Mouse (Mus musculus): ENCODE measurements around the gene Nrarp. TPM values are rescaled to one million over a fixed set of nuclear protein-coding genes. Genes with fewer than 3 reads are reported as not detected.

The Nrarp gene
- total RNA-seq, 2 experiments from 2014 or later, result 2.3 to 3.5 TPM

DNA sequence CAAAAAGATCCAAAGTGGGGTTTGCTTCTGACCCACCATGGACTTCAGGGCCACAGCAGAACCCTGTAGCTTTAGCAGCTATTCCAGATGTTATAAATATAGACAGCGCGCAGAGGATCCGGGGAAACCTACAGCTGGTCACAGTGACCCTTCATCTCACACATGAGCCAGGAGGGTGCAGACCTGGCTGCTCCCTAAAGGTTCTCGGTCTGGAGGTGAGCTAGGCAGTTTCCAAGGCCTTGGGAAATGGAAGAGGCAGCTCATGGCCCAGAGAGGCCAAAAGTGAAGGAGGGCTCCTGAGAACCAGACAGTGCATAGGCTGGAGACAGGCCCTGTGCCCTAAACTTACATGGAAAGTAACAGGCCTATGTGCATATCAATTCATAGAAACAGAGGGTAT, 6.7 kb upstream of the Nrarp start:
- DNase-seq (ENCODE audit: low spot score in 2 of 2), result no peak

DNA sequence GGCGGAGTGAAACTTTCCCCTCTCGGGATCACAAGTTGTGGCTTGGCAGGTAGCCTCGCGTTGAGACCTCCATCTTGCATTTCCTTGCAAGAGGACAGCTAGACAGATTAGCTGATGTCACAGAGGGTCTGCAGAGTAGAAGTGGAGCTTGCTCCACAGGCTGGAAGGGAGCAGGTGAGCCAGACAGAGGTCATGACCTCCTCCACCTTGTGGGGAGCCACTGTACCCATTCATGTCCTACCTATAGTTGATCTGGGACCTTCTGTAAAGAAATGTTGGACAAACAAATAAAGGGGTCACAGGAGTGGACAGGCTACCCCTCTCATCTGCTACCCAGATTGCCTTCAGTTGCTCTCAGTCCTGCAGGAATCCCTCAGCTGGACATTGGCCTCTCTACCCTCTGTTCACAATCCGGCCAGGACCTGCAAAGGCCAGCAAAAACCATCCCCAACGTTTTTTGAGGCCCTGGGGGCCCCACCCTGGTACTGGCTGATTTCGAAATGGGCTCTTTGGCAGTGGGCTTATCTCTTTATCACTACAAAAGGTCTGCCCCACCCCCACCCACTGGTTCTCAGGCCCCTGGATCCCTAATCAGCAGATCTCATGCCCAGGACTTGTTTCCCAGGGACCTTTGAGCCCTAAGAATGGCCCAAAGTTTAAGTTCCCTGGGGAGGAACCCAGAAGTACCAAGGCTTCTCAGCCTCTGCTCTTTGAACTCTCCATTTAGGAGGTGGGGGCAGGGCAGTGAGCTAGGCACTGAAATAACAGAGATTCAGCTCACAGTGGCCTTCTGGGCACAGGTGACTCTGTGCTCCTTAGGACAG, 5.5 kb upstream of the Nrarp start:
- no peak for DNase-seq (ENCODE audit: low spot score in 2 of 2)

DNA sequence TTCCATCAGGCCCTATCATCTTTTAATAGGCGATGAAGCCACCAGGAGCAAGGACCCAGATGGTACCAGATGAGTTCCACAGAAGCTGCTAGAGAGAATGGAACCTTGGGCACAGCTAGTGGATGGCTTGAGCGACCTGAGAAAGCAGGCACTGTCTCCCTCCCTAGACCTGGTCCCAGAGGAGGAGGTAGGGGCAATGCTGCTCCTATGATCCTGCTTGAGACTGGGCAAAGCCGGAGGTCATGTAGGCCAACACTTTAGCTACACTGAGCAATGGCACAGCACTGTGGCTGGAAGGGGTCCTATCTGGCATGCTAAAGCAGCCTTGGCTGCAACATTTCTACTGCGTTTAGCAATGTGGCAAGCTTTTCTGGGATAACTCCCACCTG, 4.9 kb upstream of the Nrarp start:
- no peak for DNase-seq (ENCODE audit: low spot score in 2 of 2)

DNA sequence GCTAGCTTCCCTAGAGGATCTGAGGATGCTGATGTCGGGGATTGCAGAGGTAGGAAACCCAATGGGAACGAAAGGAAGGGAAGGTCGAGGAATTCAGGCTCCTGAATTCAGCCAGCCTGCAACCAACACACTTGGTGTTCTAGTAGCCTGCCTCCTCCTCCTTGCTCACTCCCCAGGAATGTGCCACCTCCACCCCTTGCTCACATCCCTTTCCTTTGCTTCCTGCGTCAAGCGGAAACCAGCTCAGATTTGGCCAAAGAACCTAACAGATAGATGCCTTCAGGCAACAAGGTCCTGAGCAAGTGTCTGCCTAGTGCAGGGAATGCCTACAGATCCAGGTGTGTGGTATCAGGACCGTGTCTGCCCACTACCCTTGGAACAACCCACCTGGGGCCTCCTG, 4.0 kb upstream of the Nrarp start:
- DNase-seq (ENCODE audit: low spot score in 2 of 2), result no peak

DNA sequence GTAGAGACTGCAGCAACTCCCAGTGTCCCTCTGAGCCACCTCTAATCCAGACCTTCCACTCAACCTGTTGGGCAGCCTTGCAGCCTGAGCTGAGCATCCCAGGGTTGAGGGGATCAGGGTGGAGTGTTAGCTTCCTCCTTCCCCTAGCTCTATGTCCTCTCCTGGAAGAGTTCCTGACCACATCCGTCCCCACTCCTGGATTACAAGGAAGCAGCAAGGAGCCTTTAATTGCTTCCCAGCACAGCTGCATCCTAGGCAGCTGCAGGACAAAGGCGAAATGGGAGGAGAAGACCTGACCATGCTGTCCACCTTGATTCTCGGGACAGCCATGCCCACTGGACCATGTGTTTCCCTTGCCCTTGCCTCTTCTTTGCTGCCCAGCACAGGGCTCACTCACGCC, 3.5 kb upstream of the Nrarp start:
- DNase-seq (ENCODE audit: low spot score in 2 of 2), result no peak

DNA sequence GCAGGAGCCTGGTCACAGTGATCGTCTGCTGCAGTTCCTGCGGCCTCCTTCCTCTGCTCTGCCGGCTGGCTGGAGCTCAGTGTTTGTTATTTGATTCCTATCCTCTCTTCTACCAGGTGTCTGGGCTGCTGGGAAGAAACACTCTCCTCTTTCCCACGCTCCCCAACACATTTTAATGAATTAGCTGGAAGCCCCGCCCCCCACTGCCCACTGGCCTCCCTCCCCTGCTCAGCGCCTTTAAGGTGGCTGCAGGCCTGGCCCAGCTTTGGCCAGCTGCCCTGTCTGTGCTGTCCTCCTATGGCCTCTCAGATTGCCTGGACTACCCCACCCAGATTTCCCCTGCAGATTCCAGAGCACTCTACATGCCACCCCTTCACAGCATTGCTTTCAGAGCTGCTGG, 2.9 kb upstream of the Nrarp start:
- DNase-seq (ENCODE audit: low spot score in 2 of 2), result no peak

DNA sequence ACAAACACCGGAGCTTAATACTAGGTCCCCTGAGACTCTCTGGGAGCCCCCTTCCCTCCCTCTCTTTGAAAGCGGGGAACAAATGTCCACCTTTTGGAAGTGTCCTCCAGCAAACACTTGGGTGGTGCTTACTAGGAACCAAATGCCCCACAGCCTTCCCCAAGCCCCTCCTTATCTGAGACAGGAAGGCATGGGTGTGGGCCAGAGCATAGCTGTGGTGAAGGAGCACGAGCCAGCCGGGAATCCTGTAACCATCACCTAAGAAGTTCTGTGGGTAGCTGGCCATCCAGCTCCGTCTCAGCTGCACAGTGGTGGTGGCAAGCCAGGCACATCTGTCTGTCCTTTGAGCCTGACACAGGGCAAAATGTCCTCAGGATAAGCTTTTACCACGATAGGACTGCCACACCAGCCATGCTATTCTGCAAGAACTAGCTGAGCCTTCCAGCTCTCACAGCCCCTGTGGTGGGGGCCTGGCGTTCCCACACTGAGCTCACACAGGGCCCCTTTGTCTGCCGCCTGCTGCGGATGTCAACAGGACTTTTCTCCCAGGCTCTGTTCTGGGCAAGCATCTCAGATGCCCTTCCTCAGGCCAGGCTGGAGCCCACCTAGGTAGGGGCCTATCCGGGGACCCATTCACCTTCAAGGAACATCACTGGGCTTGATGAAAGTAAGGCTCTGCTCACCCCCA, 2.1 kb upstream of the Nrarp start:
- DNase-seq (ENCODE audit: low spot score in 2 of 2), result no peak

DNA sequence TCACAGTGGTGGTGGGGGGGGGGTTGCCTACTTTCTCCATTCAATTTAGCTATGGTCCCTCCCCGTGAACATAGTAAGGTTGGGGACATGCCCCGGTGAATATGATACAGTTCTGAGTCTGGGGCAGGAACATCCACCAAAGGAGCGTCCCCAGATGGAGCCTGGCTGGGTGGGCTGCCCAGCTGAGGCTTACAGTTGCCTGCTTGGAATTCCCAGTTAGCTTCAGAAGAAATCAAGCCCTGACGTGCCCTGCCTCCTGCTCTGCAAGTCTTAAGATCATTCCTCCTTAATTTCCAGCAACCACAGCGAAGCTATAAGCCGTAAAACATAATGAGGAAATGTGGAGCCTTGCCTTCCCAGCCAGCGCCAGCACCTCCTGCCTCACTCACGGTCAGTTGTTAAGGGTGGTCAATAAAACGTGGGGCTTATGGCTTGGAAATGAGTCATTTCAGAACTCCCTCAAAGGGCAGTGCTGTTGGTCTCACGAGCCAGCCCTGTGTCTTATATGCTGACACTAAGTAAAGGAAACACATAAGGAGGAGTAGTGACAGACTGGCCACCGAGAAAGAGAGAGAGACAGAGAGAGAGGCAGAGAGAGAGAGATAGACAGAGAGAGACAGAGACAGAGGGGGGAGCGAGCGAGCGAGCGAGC, 866 bp upstream of the Nrarp start:
- no peak for DNase-seq (ENCODE audit: low spot score in 2 of 2)

DNA sequence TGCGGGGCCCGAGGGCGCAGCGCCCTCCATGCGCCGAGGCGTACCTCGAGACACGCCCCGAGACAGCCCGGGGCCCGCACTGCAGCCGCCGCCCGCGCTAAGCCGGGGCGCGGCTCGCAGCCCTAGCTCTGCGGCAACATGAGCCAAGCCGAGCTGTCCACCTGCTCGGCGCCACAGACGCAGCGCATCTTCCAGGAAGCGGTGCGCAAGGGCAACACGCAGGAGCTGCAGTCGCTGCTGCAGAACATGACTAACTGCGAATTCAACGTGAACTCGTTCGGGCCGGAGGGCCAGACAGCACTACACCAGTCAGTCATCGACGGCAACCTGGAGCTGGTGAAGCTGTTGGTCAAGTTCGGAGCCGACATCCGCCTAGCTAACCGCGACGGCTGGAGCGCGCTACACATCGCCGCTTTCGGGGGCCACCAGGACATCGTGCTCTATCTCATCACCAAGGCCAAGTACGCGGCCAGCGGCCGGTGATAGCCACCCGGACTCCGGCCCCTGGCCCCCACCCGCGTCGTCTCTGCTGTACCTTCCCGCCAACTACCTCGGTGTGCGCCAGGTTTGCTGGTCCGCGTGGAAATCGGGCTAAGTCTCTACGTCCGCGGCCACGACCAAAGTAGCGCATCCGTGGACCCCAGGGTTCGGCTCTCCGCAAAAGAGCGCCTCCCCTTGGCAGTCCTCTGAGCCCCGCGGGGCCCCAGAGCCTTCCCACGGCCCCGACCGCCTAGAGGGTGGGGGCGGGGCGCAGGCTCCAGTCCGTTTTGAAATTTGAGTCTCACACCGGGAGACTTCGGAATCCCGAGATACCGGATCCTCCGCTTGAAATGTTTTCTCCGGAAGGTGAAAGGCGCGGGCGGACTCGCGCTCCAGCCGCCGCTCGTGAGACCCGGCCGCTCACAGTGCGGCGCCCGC, 674 bp downstream of the Nrarp start:
- peak in 1 of 2 experiments; percentile 40 for DNase-seq (ENCODE audit: low spot score in 2 of 2)

DNA sequence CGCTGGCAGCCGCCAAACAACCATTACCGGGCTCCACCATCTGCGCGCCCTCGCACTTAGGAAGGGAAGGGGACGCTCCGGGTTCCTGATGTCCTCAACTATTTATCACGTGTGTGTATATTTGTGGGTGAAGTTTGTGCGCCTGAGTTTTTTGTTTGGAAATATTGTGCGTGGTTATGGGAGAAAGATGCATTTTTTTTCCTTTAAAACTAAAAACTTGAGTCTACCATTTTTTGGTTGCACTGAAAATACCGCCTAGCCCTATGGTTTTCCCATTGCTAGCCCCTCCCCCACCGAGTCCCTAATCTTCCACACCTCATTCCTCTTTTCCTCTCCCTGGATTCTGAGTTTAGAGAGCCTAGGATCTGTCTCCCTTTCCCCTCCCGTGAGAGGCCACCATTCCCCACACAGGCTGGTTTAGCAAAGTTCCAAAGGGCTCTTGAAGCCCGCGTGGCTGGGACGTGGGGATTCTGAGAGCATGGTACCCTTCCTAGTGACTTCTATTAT, 1.4 kb downstream of the Nrarp start:
- DNase-seq (ENCODE audit: low spot score in 2 of 2), result no peak

DNA sequence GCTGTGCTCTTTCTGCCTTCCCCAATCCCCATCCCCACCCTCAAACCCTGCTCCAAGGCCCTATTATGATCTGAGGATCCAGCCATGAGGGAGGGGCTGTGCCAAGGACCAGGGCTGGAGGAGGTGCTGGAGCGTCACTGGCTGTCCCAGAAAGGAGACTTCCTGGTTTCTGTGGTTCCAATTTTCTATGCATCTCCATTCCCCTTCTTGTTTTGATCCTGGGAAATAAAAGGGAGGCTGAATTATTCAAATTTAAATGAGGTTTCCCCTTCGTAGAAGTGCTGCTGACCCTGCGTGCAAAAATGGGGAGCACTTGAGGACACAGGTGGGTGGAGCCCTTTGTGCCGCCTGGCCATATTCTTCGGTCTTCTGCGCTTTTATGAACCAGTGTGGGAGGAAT, 2.1 kb downstream of the Nrarp start:
- no peak for DNase-seq (ENCODE audit: low spot score in 2 of 2)

DNA sequence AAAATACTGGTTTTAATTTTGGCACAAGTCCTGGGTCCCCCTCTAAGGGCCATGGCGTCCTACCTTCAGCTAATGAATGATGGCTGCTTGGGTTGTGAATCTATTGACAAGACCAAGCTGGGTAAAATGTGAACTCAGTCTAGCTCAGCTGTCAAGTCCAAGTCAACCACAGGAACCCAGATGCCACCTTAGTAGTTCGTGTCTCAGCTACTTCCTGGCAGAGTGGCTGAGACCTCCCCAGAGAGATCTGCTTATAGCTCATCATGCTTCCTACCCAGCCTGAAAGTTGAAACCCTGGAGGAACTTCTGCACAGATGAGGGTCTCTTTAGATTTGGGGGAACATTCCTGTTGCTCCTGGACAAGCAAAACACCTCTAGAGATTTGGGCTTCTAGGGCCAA, 2.8 kb downstream of the Nrarp start:
- no peak for DNase-seq (ENCODE audit: low spot score in 2 of 2)

DNA sequence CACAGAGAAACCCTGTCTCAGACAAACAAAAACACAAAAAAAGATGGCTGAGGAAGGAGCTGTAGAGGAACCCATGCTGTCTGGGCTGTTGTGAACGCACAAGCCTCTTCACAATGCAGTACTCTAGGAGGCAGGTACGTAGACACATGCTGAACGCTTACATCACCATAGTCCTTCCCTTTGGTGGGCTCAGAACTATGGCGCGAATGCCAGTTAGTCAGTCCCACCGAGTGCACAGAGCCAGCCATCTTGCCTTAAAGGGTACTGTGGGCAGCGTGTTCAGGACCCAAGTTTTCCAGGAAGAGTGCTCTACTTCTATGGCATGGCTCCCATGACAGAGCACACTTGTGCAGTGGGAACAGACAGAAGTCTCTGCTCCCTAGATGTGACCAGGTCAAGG, 3.9 kb downstream of the Nrarp start:
- DNase-seq (ENCODE audit: low spot score in 2 of 2), result no peak

DNA sequence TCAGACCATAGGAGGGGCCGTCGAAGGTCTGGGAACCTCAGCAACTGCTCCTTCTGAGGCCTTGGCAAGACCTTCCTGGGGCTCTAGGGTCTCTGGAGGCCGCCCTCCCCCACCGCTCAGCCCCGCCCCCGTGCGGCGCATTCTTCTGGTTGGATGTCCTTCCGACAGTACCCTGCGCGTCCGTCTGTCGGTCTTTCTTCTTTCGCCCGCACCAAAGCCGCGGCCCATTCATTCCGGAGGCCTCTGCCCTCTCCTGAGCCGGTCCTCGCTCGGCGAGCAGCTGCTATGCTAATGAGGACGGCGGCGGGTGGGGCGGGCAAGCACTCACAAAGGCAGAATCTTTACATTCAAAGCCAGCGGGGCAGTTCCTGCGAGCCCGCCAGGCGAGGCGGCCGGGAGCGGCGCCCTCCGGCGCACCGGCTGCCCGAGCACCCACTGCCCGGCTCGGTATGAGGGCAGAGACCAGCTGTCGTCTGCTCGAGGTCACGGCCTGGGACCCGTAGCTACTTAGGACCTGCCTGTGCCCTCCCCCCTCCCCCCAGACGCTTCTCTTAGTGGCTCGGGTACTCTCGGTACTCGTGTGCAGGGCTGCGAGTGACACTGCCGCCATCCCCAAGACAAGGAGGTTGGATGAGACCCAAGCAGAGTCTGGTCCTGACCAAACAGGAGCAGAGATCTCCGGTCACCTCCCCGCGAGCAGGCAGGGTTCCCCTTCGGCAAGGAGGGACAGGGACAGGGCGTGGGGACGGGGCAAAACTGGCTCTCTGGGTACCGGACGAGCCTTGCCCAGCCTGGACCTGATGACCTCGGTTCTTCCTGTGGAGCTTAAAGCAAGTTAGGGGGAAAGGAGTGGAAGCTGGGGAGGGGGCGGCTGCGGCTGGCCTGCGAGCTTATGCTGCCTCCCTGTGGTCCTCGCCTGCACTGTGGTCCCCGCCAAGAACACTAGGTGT, 5.3 kb downstream of the Nrarp start:
- peak; percentile 22 to 48 for DNase-seq (ENCODE audit: low spot score in 2 of 2)

DNA sequence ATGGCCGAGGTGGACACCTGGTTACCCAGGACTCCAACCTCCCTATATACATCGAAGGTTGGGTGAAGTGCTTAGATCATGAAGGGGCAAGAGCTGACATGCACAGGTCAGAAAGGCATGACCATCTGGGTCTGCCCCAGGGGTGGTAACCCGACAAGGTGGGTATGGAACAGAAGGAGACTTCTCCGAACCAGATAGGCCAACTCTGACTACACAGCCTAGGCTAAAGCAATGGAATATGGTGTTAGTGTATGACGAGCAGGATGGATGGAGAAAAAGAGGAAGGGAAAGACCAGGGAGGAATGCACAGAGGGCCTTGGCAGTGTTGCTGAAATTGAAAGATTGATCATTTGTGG, 6.0 kb downstream of the Nrarp start:
- DNase-seq (ENCODE audit: low spot score in 2 of 2), result no peak

DNA sequence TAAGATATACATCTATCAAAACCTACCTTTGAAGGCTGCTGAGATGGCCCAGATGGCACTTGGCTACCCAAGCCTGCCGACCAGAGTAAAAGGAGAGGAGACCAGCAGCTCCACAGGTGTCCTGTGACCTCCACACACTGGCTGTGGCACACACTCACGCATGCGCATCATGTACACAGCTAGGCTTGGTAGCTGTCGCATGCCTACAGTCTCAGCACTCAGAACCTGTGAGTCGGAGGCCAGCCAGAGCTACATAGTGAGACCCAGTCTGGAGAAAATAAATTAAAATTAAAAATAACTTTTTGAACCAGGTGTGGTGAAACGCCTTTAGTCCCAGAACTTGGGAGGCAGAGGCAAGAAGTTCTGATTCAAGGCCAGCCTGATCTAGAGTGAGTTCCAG, 7.3 kb downstream of the Nrarp start:
- no peak for DNase-seq (ENCODE audit: low spot score in 2 of 2)

DNA sequence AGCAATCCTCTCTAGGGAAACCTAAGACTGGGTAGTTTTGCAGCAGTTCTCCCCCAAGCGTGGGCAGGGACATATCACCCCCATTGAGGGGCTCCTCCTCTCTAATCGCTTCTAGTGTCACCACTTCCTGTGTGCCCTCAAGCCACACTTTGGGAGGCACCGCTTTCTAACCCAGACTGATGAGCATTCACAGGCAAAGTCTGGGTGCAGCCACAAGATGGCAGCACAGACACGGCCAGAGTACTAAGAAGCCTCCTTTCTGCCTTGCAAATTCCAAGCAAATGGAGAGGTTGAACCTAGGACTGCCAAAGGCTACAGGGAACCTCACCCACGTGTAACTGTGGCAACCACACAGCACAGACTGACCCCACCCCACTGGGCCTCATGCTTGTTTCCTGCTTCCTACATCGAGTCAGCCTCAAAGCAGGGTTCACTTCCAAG, 12.8 kb downstream of the Nrarp start:
- peak; percentile 79 to 84 for DNase-seq (ENCODE audit: low spot score in 2 of 2)

DNA sequence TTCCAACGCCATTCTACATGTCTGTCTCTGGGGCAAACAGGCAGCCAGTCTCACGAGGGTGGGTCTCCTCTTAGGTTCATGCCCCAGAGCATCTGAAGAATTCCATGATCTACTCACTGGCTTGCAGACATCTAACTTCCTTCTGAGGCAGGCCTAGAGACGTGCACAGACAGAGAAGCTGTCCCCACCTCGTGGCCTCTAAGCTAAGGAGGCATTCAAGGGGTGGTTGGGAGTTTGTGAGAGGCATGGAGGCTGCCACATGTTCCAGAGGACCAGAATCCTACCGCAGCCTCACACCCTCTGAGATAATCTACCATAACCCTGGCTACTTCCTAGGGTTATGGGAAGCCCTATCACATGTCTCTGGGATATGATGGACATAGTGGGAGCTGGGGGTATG, 13.4 kb downstream of the Nrarp start:
- no peak for DNase-seq (ENCODE audit: low spot score in 2 of 2)

DNA sequence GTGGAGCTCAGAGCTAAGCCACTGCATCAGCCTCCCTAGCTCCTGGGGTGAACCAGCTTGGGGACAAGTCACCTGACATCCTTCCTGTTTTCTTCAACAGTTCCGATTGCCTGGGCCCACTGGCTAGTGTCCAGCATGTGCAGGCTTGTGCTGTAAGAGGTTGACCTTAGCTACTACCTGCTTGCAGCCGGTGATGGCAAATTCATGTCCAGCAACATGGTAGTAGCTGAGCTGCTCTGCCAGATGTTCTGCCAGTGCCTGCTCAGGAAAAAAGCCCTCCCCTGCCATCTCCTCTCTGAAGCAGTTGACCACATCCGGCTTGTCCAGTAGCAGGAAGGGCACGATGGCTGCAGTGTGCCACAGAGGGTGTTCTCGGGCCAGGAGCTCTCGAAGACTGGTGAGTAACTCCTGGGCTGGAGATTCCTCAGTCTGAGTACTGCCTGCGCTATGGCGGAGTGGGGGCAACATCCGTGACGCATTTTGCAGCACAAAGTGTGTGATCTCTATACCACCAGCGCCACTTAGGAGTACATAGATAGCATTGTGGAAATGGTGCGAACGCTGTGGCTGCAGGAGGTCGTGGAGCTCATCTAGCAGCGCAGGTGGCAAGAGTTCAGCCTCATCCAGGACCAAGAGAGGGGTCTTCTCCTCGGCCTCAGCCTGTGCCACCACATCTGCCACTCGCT, 14.1 kb downstream of the Nrarp start:
- DNase-seq (ENCODE audit: low spot score in 2 of 2), result peak in 1 of 2 experiments; percentile 31
